Comparison of ENCODE assay signal across 16 mouse cellular contexts in the genomic region with DNA sequence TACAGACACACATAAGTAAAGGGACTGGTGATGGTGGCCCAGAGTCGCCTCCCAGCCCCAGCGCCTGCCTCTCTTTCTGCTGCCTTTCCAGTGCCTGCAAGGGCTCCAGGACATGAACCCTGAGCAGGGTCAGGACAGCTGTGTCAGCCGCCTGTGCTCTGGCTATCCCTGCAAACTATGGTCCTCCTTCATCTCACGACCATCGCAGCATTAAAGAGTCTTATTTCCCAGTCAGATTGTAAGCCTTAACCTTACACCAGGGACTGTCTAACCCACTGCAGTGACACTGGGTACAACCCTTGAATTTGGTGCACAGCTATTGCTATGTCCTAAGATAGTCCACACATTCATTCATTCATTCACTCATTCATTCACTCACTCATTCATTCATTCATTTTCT. TPM values are rescaled to one million over a fixed set of nuclear protein-coding genes. Genes with fewer than 3 reads are reported as not detected.
A peak's percentile ranks its signal among the peaks of the same experiment; 100 is the strongest.
DNase-seq lines count a peak whose midpoint lies in the region; ATAC-seq and TF ChIP-seq lines count a peak whose summit lies in the region.
"Had no signal": no experiment of that assay in that cellular context is flagged by ENCODE, and none has a peak within 500 bp of the region (broad histone marks: within the 10 kb centered on the region; RNA-seq: fewer than 3 reads in every experiment).

No protein-coding gene starts in this region.

- peak overlapping the region; percentile 78; the same call in 1 of the 2 replicates for H3K4me2 ChIP-seq in kidney, embryonic 14.5 days (replicated peaks; ENCODE audit: low read depth, low read length)
- peak overlapping the region; percentile 88 for H3K4me2 ChIP-seq in CH12.LX (ENCODE audit: insufficient read depth, low read depth, poor library complexity, severe bottlenecking)
- peak overlapping the region; percentile 88 for H3K4me2 ChIP-seq in limb, embryonic 14.5 days (replicated peaks; ENCODE audit: low read depth, low read length, severe bottlenecking)
- H3K4me2 ChIP-seq: forebrain, embryonic 15.5 days; midbrain, embryonic 15.5 days had no signal

- dilution Hi-C loops in CH12.LX (cut with MboI; ENCODE audit: extremely low pct_ligation_motif_present, extremely low pct_unique_long_range_greater_than_20kb, low sequenced_read_pairs) = no loop called here

- 63% methylated on average over 5 of the region's 5 CpGs for WGBS in kidney, embryonic 14.5 days
- 79% methylated on average over 5 of the region's 5 CpGs for WGBS in limb, embryonic 14.5 days

- TF ChIP-seq POLR2A in CH12.LX (IDR thresholded peaks at IDR 0.05; ENCODE audit: low read depth, low read length) = no peak
- TF ChIP-seq POLR2A in limb, embryonic 14.5 days (IDR thresholded peaks at IDR 0.05; ENCODE audit: borderline replicate concordance, extremely low read depth, insufficient read depth, insufficient read length) = no peak

- TF ChIP-seq EP300 in CH12.LX (IDR thresholded peaks at IDR 0.05; ENCODE audit: low read length) = no peak

- ATAC-seq in kidney, embryonic 14.5 days (ENCODE audit: low FRiP score, low TSS enrichment) = no peak
- ATAC-seq in limb, embryonic 14.5 days (ENCODE audit: low FRiP score, low read depth) = no peak
- ATAC-seq: forebrain, embryonic 15.5 days; midbrain, embryonic 15.5 days had no signal

- H3K79me2 ChIP-seq in CH12.LX (replicated peaks; ENCODE audit: control insufficient read depth, extremely low read depth, insufficient read depth, poor library complexity, severe bottlenecking) = peaks cover 56% of the 10 kb centered on the region

- H3K27me3 ChIP-seq in kidney, embryonic 14.5 days (ENCODE audit: control insufficient read depth, insufficient read depth, low read length) = no peaks in the 10 kb centered on the region
- H3K27me3 ChIP-seq in CH12.LX (replicated peaks) (no peaks in the 10 kb centered on the region), E14TG2a.4 (ENCODE audit: insufficient read depth, low read length) (no peaks in the 10 kb centered on the region)
- no peaks in the 10 kb centered on the region for H3K27me3 ChIP-seq in limb, embryonic 14.5 days (ENCODE audit: control insufficient read depth, insufficient read depth, low read length)

- H3K4me1 ChIP-seq in kidney, embryonic 14.5 days (ENCODE audit: control insufficient read depth, insufficient read depth, low read length) = peaks cover 47% of the 10 kb centered on the region
- peaks cover 37 to 61% of the 10 kb centered on the region in 2 experiments for H3K4me1 ChIP-seq in CH12.LX (ENCODE audit: control insufficient read depth in 1 of 2, insufficient read depth in 2 of 2)
- H3K4me1 ChIP-seq in E14TG2a.4 (replicated peaks; ENCODE audit: low read depth, low read length) = peaks cover 86% of the 10 kb centered on the region
- H3K4me1 ChIP-seq in limb, embryonic 14.5 days (ENCODE audit: control insufficient read depth, insufficient read depth, low read length) = peaks cover 12% of the 10 kb centered on the region

- intact Hi-C loops in left cerebral cortex, postnatal 36 days (cut with DNase I) = no loop called here

- no peak for TF ChIP-seq RAD21 in CH12.LX (IDR thresholded peaks at IDR 0.05; ENCODE audit: low read depth, low read length)

- DNase-seq in kidney, adult 11 months = no peak
- DNase-seq in CH12.LX (ENCODE audit: extremely low read depth) = no peak
- no peak for DNase-seq in limb, embryonic 14.5 days (ENCODE audit: low spot score)
- DNase-seq in left cerebral cortex, postnatal 36 days (ENCODE audit: low spot score in 2 of 2) = no peak
- no peak for DNase-seq in frontal cortex, postnatal 14 days (ENCODE audit: low spot score in 2 of 2)
- DNase-seq: cerebellum, adult 11-12 months; gastrocnemius, postnatal 25 days; liver, embryonic 13.5 days; thymus, postnatal 14 days had no signal

- 0 out of 2 replicates have a peak overlapping the region, but pooled peaks have one; percentile 7 for H3K9ac ChIP-seq in kidney, embryonic 14.5 days (ENCODE audit: low read depth, low read length)
- peak overlapping the region; percentile 63 for H3K9ac ChIP-seq in CH12.LX (ENCODE audit: insufficient read depth, low read depth)
- H3K9ac ChIP-seq in limb, embryonic 14.5 days (ENCODE audit: low read depth, low read length, severe bottlenecking) = no peak overlapping the region
- H3K9ac ChIP-seq: forebrain, embryonic 15.5 days; liver, embryonic 13.5 days; midbrain, embryonic 15.5 days; neural tube, embryonic 13.5 days had no signal

- H3K36me3 ChIP-seq in kidney, embryonic 14.5 days (ENCODE audit: control insufficient read depth, insufficient read depth, low read length) = peaks cover 6% of the 10 kb centered on the region; the same call in 1 of the 2 replicates
- H3K36me3 ChIP-seq in CH12.LX (replicated peaks in 1 of 2; ENCODE audit: control insufficient read depth in 1 of 2, insufficient read depth in 1 of 2, low read length in 1 of 2) (peaks cover 5 to 21% of the 10 kb centered on the region in 2 experiments), E14TG2a.4 (ENCODE audit: insufficient read depth, low read length) (peaks cover 23% of the 10 kb centered on the region)
- H3K36me3 ChIP-seq in limb, embryonic 14.5 days (ENCODE audit: control insufficient read depth, insufficient read depth, low read length) = no peaks in the 10 kb centered on the region; the same call in 1 of the 2 replicates
- H3K36me3 ChIP-seq: forebrain, embryonic 15.5 days; liver, embryonic 13.5 days; midbrain, embryonic 15.5 days; neural tube, embryonic 13.5 days had no signal

- H3K27ac ChIP-seq in kidney, embryonic 14.5 days (ENCODE audit: low read depth, low read length) = no peak overlapping the region
- H3K27ac ChIP-seq in CH12.LX (ENCODE audit: insufficient read depth, low read depth) = peak overlapping the region; percentile 24
- no peak overlapping the region for H3K27ac ChIP-seq in limb, embryonic 14.5 days (replicated peaks; ENCODE audit: low read depth, low read length)
- H3K27ac ChIP-seq: forebrain, embryonic 15.5 days; midbrain, embryonic 15.5 days had no signal

- H3K9me3 ChIP-seq in kidney, embryonic 14.5 days (ENCODE audit: control insufficient read depth, low read length) = no peaks in the 10 kb centered on the region
- peaks cover 2% of the 10 kb centered on the region for H3K9me3 ChIP-seq in CH12.LX (replicated peaks; ENCODE audit: low read length)
- no peaks in the 10 kb centered on the region for H3K9me3 ChIP-seq in E14TG2a.4 (ENCODE audit: low read length)
- no peaks in the 10 kb centered on the region for H3K9me3 ChIP-seq in limb, embryonic 14.5 days (ENCODE audit: control insufficient read depth, low read length)
- H3K9me3 ChIP-seq: forebrain, embryonic 15.5 days; liver, embryonic 13.5 days; midbrain, embryonic 15.5 days; neural tube, embryonic 13.5 days had no signal

- no peak for TF ChIP-seq CTCF in CH12.LX (conservative IDR thresholded peaks at IDR 0.05 in 1 of 2, IDR thresholded peaks at IDR 0.05 in 1 of 2; ENCODE audit: low read depth in 2 of 2, low read length in 2 of 2)
- no peak for TF ChIP-seq CTCF in E14TG2a.4 (conservative IDR thresholded peaks at IDR 0.05; ENCODE audit: low read length)

- in situ Hi-C loops in CH12.LX (cut with MboI; ENCODE audit: low pct_ligation_motif_present, low pct_unique_long_range_greater_than_20kb, low sequenced_read_pairs) = no loop called here

- peak overlapping the region; percentile 88; the same call in 1 of the 2 replicates for H3K4me3 ChIP-seq in kidney, embryonic 14.5 days (ENCODE audit: low read length)
- H3K4me3 ChIP-seq in CH12.LX (replicated peaks in 1 of 3; ENCODE audit: low read depth in 2 of 3, low read length in 2 of 3, poor library complexity in 1 of 3) = peak overlapping the region; percentile 74 to 93 (median 92)
- 0 out of 2 replicates have a peak overlapping the region, but pooled peaks have one; percentile 10 for H3K4me3 ChIP-seq in E14TG2a.4 (replicated peaks; ENCODE audit: low read length)
- H3K4me3 ChIP-seq in limb, embryonic 14.5 days (replicated peaks; ENCODE audit: low read length) = peak overlapping the region; percentile 78; the same call in 1 of the 2 replicates
- H3K4me3 ChIP-seq: forebrain, embryonic 15.5 days; midbrain, embryonic 15.5 days had no signal

TF ChIP-seq in CH12.LX, 34 proteins besides CTCF, POLR2A, EP300 and RAD21 (continues in another document):
- TF ChIP-seq KAT2A (IDR thresholded peaks at IDR 0.05; ENCODE audit: insufficient replicate concordance, low read length) (no peak), TBP (conservative IDR thresholded peaks at IDR 0.05; ENCODE audit: low read depth, low read length) (peak; percentile 69; the same call in 1 of the 2 replicates), ETS1 (conservative IDR thresholded peaks at IDR 0.05; ENCODE audit: low read depth, low read length) (no peak), MAZ (IDR thresholded peaks at IDR 0.05; ENCODE audit: low read depth, low read length) (no peak), GABPA (IDR thresholded peaks at IDR 0.05; ENCODE audit: insufficient replicate concordance, low read depth, low read length) (no peak), E2F4 (IDR thresholded peaks at IDR 0.05; ENCODE audit: insufficient replicate concordance, low read depth, low read length) (no peak), MEF2A (IDR thresholded peaks at IDR 0.05; ENCODE audit: borderline replicate concordance, low read depth, low read length) (no peak), ZC3H11A (IDR thresholded peaks at IDR 0.05; ENCODE audit: low read depth, low read length) (no peak), NELFE (IDR thresholded peaks at IDR 0.05; ENCODE audit: low read depth, low read length) (no peak), CHD2 (IDR thresholded peaks at IDR 0.05; ENCODE audit: low read length) (peak; percentile 32; the same call in 1 of the 2 replicates), MAX (IDR thresholded peaks at IDR 0.05; ENCODE audit: low read length) (peak; percentile 21; the same call in 1 of the 2 replicates), UBTF (IDR thresholded peaks at IDR 0.05; ENCODE audit: low read depth, low read length) (peak; percentile 65; the same call in 1 of the 2 replicates)

RNA-seq across cellular contexts. Expression of a gene that starts 13.4 kb away (rescaled TPM):
- polyA plus RNA-seq in kidney, embryonic 14.5 days (2014; fragmentation: Nextera tagmentation; extraction: Ambion mirVana) = 27.2 and 34.8 TPM in 2 replicates
- total RNA-seq in CH12.LX (2012; rRNA removed) = 19.7 and 28.5 TPM in 2 replicates
- total RNA-seq in CH12.LX (2014; rRNA removed) = 10.4 and 11.6 TPM in 2 replicates
- polyA plus RNA-seq in CH12.LX (2012; ENCODE audit: insufficient read length, low read depth) = 58.2 and 68.2 TPM in 2 replicates
- 41.4 and 52.9 TPM in 2 replicates for polyA plus RNA-seq in limb, embryonic 14.5 days (2012; rRNA removed)
- 29.7 and 29.8 TPM in 2 replicates for polyA plus RNA-seq in limb, embryonic 14.5 days (2014; fragmentation: Nextera tagmentation; extraction: Ambion mirVana)
- 10 to 100 TPM; 11.8 to 12.0 TPM for total RNA-seq in left cerebral cortex, postnatal 36 days (2021)

RNA-seq across cellular contexts. Expression of a gene that starts 37.0 kb away (rescaled TPM):
- polyA plus RNA-seq in kidney, embryonic 14.5 days (2014; fragmentation: Nextera tagmentation; extraction: Ambion mirVana) = 8.7 and 10.2 TPM in 2 replicates
- total RNA-seq in CH12.LX (2012; rRNA removed) = 0.08 TPM in 1 of 2 replicates, not detected in the other
- not detected in 2 replicates for total RNA-seq in CH12.LX (2014; rRNA removed)
- not detected in 2 replicates for polyA plus RNA-seq in CH12.LX (2012; ENCODE audit: insufficient read length, low read depth)
- 5.2 and 5.4 TPM in 2 replicates for polyA plus RNA-seq in limb, embryonic 14.5 days (2012; rRNA removed)
- polyA plus RNA-seq in limb, embryonic 14.5 days (2014; fragmentation: Nextera tagmentation; extraction: Ambion mirVana) = 7.0 and 8.2 TPM in 2 replicates
- under 1 TPM; 0.74 to 0.75 TPM for total RNA-seq in left cerebral cortex, postnatal 36 days (2021)
- total RNA-seq: common myeloid progenitor, adult 5-6 weeks; hematopoietic stem cell, adult 5-6 weeks had no signal

Comparison
In these comparisons a context has a peak if more than half of its experiments do, and no peak if none do; other contexts are left out.
1. H3K4me3 ChIP-seq: peak in every context shown above with its lines; median percentile 92 in CH12.LX; 88 in kidney, embryonic 14.5 days; 78 in limb, embryonic 14.5 days; 10 in E14TG2a.4.